Comparison of ENCODE assay signal across 8 mouse cellular contexts in genomic region chr12:112665881-112666544, GRCm38 (mm10). TPM values are rescaled to one million over a fixed set of nuclear protein-coding genes. Genes with fewer than 3 reads are reported as not detected.
DNase-seq lines count a peak whose midpoint lies in the region; ATAC-seq and TF ChIP-seq lines count a peak whose summit lies in the region.
"Had no signal": no experiment of that assay in that cellular context is flagged by ENCODE, and none has a peak within 500 bp of the region (broad histone marks: within the 10 kb centered on the region; RNA-seq: fewer than 3 reads in every experiment).

No protein-coding gene starts in this region.

- TF ChIP-seq POLR2A in olfactory bulb, adult 2 months (IDR thresholded peaks at IDR 0.05; ENCODE audit: insufficient read depth, low read depth, low read length), result no peak

- WGBS in liver, embryonic 12.5 days (ENCODE audit: insufficient replicate concordance), result 85% methylated on average over 9 of the region's 9 CpGs
- WGBS in liver, postnatal 0 days (ENCODE audit: insufficient replicate concordance), result 73% methylated on average over 9 of the region's 9 CpGs
- WGBS in forebrain, embryonic 16.5 days, result 79% methylated on average over 9 of the region's 9 CpGs
- 71% methylated on average over 9 of the region's 9 CpGs for WGBS in hindbrain, postnatal 0 days
- WGBS in olfactory bulb, adult 2 months, result 74% methylated on average over 9 of the region's 9 CpGs

- no peak for TF ChIP-seq EP300 in liver, postnatal 0 days (IDR thresholded peaks at IDR 0.05; ENCODE audit: low read depth)

- H3K9ac ChIP-seq in liver, embryonic 12.5 days, result no peak overlapping the region
- no peak overlapping the region for H3K9ac ChIP-seq in liver, postnatal 0 days (replicated peaks)
- peak overlapping the region; percentile 9; the same call in 1 of the 2 replicates for H3K9ac ChIP-seq in forebrain, embryonic 16.5 days (replicated peaks; ENCODE audit: low read depth, low read length)
- no peak overlapping the region; the same call in 1 of the 2 replicates for H3K9ac ChIP-seq in hindbrain, postnatal 0 days (replicated peaks; ENCODE audit: low read length)

- no peak overlapping the region for H3K4me3 ChIP-seq in liver, embryonic 12.5 days
- no peak overlapping the region for H3K4me3 ChIP-seq in liver, postnatal 0 days (ENCODE audit: low read depth, low read length)
- H3K4me3 ChIP-seq in forebrain, embryonic 16.5 days (replicated peaks; ENCODE audit: low read length), result no peak overlapping the region
- H3K4me3 ChIP-seq in hindbrain, postnatal 0 days (ENCODE audit: low read length), result no peak overlapping the region
- H3K4me3 ChIP-seq in olfactory bulb, adult 2 months (ENCODE audit: insufficient read depth, low read depth, low read length), result no peak overlapping the region

- H3K27ac ChIP-seq in liver, embryonic 12.5 days, result 0 out of 2 replicates have a peak overlapping the region, but pooled peaks have one; percentile 30
- no peak overlapping the region for H3K27ac ChIP-seq in liver, postnatal 0 days (ENCODE audit: low read depth)
- peak overlapping the region; percentile 71 for H3K27ac ChIP-seq in forebrain, embryonic 16.5 days (ENCODE audit: low read length)
- peak overlapping the region; percentile 82 for H3K27ac ChIP-seq in hindbrain, postnatal 0 days
- H3K27ac ChIP-seq in olfactory bulb, adult 2 months (ENCODE audit: insufficient read depth, low read depth, low read length), result peak overlapping the region; percentile 19; the same call in 1 of the 2 replicates

- no peak overlapping the region for H3K4me2 ChIP-seq in liver, embryonic 12.5 days
- no peak overlapping the region for H3K4me2 ChIP-seq in liver, postnatal 0 days (ENCODE audit: low read depth, low read length)
- peak overlapping the region; percentile 13 for H3K4me2 ChIP-seq in forebrain, embryonic 16.5 days (ENCODE audit: low read length)
- H3K4me2 ChIP-seq in hindbrain, postnatal 0 days (ENCODE audit: low read depth, low read length), result peak overlapping the region; percentile 21; the same call in 1 of the 2 replicates

- DNase-seq in liver, postnatal 0 days, result no peak
- DNase-seq in hindbrain, postnatal 0 days (ENCODE audit: low spot score), result no peak
- DNase-seq in adrenal gland, adult 18-20 months (ENCODE audit: low spot score in 2 of 2), result no peak
- DNase-seq in frontal cortex, postnatal 10 days (ENCODE audit: low spot score in 2 of 2), result no peak
- DNase-seq: thymus, postnatal 36 days had no signal

- TF ChIP-seq CTCF in liver, postnatal 0 days (IDR thresholded peaks at IDR 0.05; ENCODE audit: low read depth), result no peak
- no peak for TF ChIP-seq CTCF in hindbrain, postnatal 0 days (IDR thresholded peaks at IDR 0.05; ENCODE audit: low read depth)
- TF ChIP-seq CTCF in olfactory bulb, adult 2 months (IDR thresholded peaks at IDR 0.05; ENCODE audit: insufficient read depth, low read depth, low read length), result no peak

- peaks cover 57% of the 10 kb centered on the region for H3K4me1 ChIP-seq in liver, embryonic 12.5 days
- H3K4me1 ChIP-seq in liver, postnatal 0 days (ENCODE audit: insufficient read depth), result peaks cover 30% of the 10 kb centered on the region
- peaks cover 72% of the 10 kb centered on the region for H3K4me1 ChIP-seq in forebrain, embryonic 16.5 days (replicated peaks; ENCODE audit: control insufficient read depth, insufficient read depth, low read length)
- peaks cover 40% of the 10 kb centered on the region for H3K4me1 ChIP-seq in hindbrain, postnatal 0 days (ENCODE audit: insufficient read depth, low read length)
- H3K4me1 ChIP-seq in olfactory bulb, adult 2 months (ENCODE audit: control insufficient read depth, insufficient read depth, low read length), result peaks cover 57% of the 10 kb centered on the region

- no peak for ATAC-seq in liver, embryonic 12.5 days
- no peak for ATAC-seq in liver, postnatal 0 days
- ATAC-seq in forebrain, embryonic 16.5 days, result no peak
- no peak for ATAC-seq in hindbrain, postnatal 0 days

- H3K9me3 ChIP-seq in liver, embryonic 12.5 days (replicated peaks), result no peaks in the 10 kb centered on the region
- H3K9me3 ChIP-seq in liver, postnatal 0 days (ENCODE audit: low read length), result no peaks in the 10 kb centered on the region
- H3K9me3 ChIP-seq in forebrain, embryonic 16.5 days (ENCODE audit: control insufficient read depth, low read length), result no peaks in the 10 kb centered on the region
- H3K9me3 ChIP-seq in hindbrain, postnatal 0 days (ENCODE audit: low read length), result no peaks in the 10 kb centered on the region

- no peaks in the 10 kb centered on the region for H3K27me3 ChIP-seq in liver, embryonic 12.5 days (replicated peaks)
- H3K27me3 ChIP-seq in liver, postnatal 0 days (ENCODE audit: insufficient read depth, low read length), result no peaks in the 10 kb centered on the region
- H3K27me3 ChIP-seq in forebrain, embryonic 16.5 days (replicated peaks; ENCODE audit: control insufficient read depth, insufficient read depth, low read length), result no peaks in the 10 kb centered on the region
- H3K27me3 ChIP-seq in hindbrain, postnatal 0 days (ENCODE audit: insufficient read depth, low read length), result no peaks in the 10 kb centered on the region

- H3K36me3 ChIP-seq in liver, embryonic 12.5 days, result peaks cover 100% of the 10 kb centered on the region
- H3K36me3 ChIP-seq in liver, postnatal 0 days (replicated peaks; ENCODE audit: insufficient read depth, low read length), result peaks cover 49% of the 10 kb centered on the region
- peaks cover 17% of the 10 kb centered on the region for H3K36me3 ChIP-seq in forebrain, embryonic 16.5 days (ENCODE audit: control insufficient read depth, insufficient read depth)
- H3K36me3 ChIP-seq in hindbrain, postnatal 0 days (ENCODE audit: insufficient read depth, low read length), result peaks cover 43% of the 10 kb centered on the region

RNA-seq across cellular contexts. Expression of gene Akt1, which starts 8.7 kb away (rescaled TPM):
- polyA plus RNA-seq in liver, embryonic 12.5 days (2016; fragmentation: Nextera tagmentation; extraction: Ambion mirVana), result 76.6 and 81.8 TPM in 2 replicates
- polyA plus RNA-seq in liver, postnatal 0 days (2015; fragmentation: Nextera tagmentation; extraction: Ambion mirVana), result 26.7 and 29.3 TPM in 2 replicates
- 56.9 and 57.1 TPM in 2 replicates for polyA plus RNA-seq in forebrain, embryonic 16.5 days (2015; fragmentation: Nextera tagmentation; extraction: Ambion mirVana)
- 179 and 197 TPM in 2 replicates for total RNA-seq in hindbrain, postnatal 0 days (2014; rRNA removed)
- 90.8 and 97.4 TPM in 2 replicates for polyA plus RNA-seq in hindbrain, postnatal 0 days (2015; fragmentation: Nextera tagmentation; extraction: Ambion mirVana)
- not detected in 2 replicates for polyA plus RNA-seq in olfactory bulb, adult 2 months (2012; ENCODE audit: insufficient read depth, insufficient read length, low replicate concordance, missing spikeins)
- total RNA-seq in adrenal gland, adult 18-20 months (2021), result 100 to 1,000 TPM; 184 to 355 TPM

RNA-seq across cellular contexts. Expression of gene Zbtb42, which starts 12.6 kb away (rescaled TPM):
- polyA plus RNA-seq in liver, embryonic 12.5 days (2016; fragmentation: Nextera tagmentation; extraction: Ambion mirVana), result 1.0 and 1.2 TPM in 2 replicates
- 1.3 and 1.6 TPM in 2 replicates for polyA plus RNA-seq in liver, postnatal 0 days (2015; fragmentation: Nextera tagmentation; extraction: Ambion mirVana)
- polyA plus RNA-seq in forebrain, embryonic 16.5 days (2015; fragmentation: Nextera tagmentation; extraction: Ambion mirVana), result 0.65 and 0.92 TPM in 2 replicates
- total RNA-seq in hindbrain, postnatal 0 days (2014; rRNA removed), result 3.3 and 12.1 TPM in 2 replicates
- polyA plus RNA-seq in hindbrain, postnatal 0 days (2015; fragmentation: Nextera tagmentation; extraction: Ambion mirVana), result 2.2 and 3.7 TPM in 2 replicates
- not detected in 2 replicates for polyA plus RNA-seq in olfactory bulb, adult 2 months (2012; ENCODE audit: insufficient read depth, insufficient read length, low replicate concordance, missing spikeins)
- total RNA-seq in adrenal gland, adult 18-20 months (2021), result 1 to 10 TPM; 4.5 to 6.9 TPM

RNA-seq across cellular contexts. Expression of gene Siva1, which starts 21.5 kb away (rescaled TPM):
- 126 and 137 TPM in 2 replicates for polyA plus RNA-seq in liver, embryonic 12.5 days (2016; fragmentation: Nextera tagmentation; extraction: Ambion mirVana)
- polyA plus RNA-seq in liver, postnatal 0 days (2015; fragmentation: Nextera tagmentation; extraction: Ambion mirVana), result 55.6 and 62.2 TPM in 2 replicates
- 68.9 and 75.9 TPM in 2 replicates for polyA plus RNA-seq in forebrain, embryonic 16.5 days (2015; fragmentation: Nextera tagmentation; extraction: Ambion mirVana)
- 24.1 and 34.8 TPM in 2 replicates for total RNA-seq in hindbrain, postnatal 0 days (2014; rRNA removed)
- 59.3 and 62.2 TPM in 2 replicates for polyA plus RNA-seq in hindbrain, postnatal 0 days (2015; fragmentation: Nextera tagmentation; extraction: Ambion mirVana)
- polyA plus RNA-seq in olfactory bulb, adult 2 months (2012; ENCODE audit: insufficient read depth, insufficient read length, low replicate concordance, missing spikeins), result not detected in 2 replicates
- 10 to 100 TPM; 36.6 to 43.6 TPM for total RNA-seq in adrenal gland, adult 18-20 months (2021)

RNA-seq across cellular contexts. Expression of gene Adssl1, which starts 46.2 kb away (rescaled TPM):
- polyA plus RNA-seq in liver, embryonic 12.5 days (2016; fragmentation: Nextera tagmentation; extraction: Ambion mirVana), result 5.2 and 5.6 TPM in 2 replicates
- polyA plus RNA-seq in liver, postnatal 0 days (2015; fragmentation: Nextera tagmentation; extraction: Ambion mirVana), result 22.8 and 24.4 TPM in 2 replicates
- 1.8 and 2.4 TPM in 2 replicates for polyA plus RNA-seq in forebrain, embryonic 16.5 days (2015; fragmentation: Nextera tagmentation; extraction: Ambion mirVana)
- 2.6 and 7.5 TPM in 2 replicates for total RNA-seq in hindbrain, postnatal 0 days (2014; rRNA removed)
- 8.4 and 9.2 TPM in 2 replicates for polyA plus RNA-seq in hindbrain, postnatal 0 days (2015; fragmentation: Nextera tagmentation; extraction: Ambion mirVana)
- not detected in 2 replicates for polyA plus RNA-seq in olfactory bulb, adult 2 months (2012; ENCODE audit: insufficient read depth, insufficient read length, low replicate concordance, missing spikeins)
- 10 to 100 TPM; 17.1 to 31.3 TPM for total RNA-seq in adrenal gland, adult 18-20 months (2021)

RNA-seq across cellular contexts. Expression of gene Cep170b, which starts 54.2 kb away (rescaled TPM):
- 5.0 and 5.2 TPM in 2 replicates for polyA plus RNA-seq in liver, embryonic 12.5 days (2016; fragmentation: Nextera tagmentation; extraction: Ambion mirVana)
- 4.0 and 4.8 TPM in 2 replicates for polyA plus RNA-seq in liver, postnatal 0 days (2015; fragmentation: Nextera tagmentation; extraction: Ambion mirVana)
- 18.8 and 22.9 TPM in 2 replicates for polyA plus RNA-seq in forebrain, embryonic 16.5 days (2015; fragmentation: Nextera tagmentation; extraction: Ambion mirVana)
- 118 and 123 TPM in 2 replicates for total RNA-seq in hindbrain, postnatal 0 days (2014; rRNA removed)
- polyA plus RNA-seq in hindbrain, postnatal 0 days (2015; fragmentation: Nextera tagmentation; extraction: Ambion mirVana), result 34.0 and 39.0 TPM in 2 replicates
- polyA plus RNA-seq in olfactory bulb, adult 2 months (2012; ENCODE audit: insufficient read depth, insufficient read length, low replicate concordance, missing spikeins), result not detected in 2 replicates
- total RNA-seq in adrenal gland, adult 18-20 months (2021), result 10 to 100 TPM; 36.4 to 48.5 TPM

Comparison
In these comparisons a context has a peak if more than half of its experiments do, and no peak if none do; other contexts are left out.
1. H3K4me2 ChIP-seq: peak in forebrain, embryonic 16.5 days (single experiment) and hindbrain, postnatal 0 days (single experiment); none in liver, embryonic 12.5 days (single experiment) and liver, postnatal 0 days (single experiment).
2. RNA of gene Siva1, which starts 21.5 kb away (polyA plus RNA-seq): 126 to 137 TPM in liver, embryonic 12.5 days, 68.9 to 75.9 TPM in forebrain, embryonic 16.5 days, 59.3 to 62.2 TPM in hindbrain, postnatal 0 days and 55.6 to 62.2 TPM in liver, postnatal 0 days; not detected in olfactory bulb, adult 2 months; every median in the first group is over 10 times any median in the second.